Mouse (Mus musculus) liver, embryonic 16.5 days (tissue): ENCODE data around the gene Cxcl5. TPM values are rescaled to one million over a fixed set of nuclear protein-coding genes. Genes with fewer than 3 reads are reported as not detected.
"Not testable (repeated sequence)": the region's sequence is repeated elsewhere in the genome, so short reads cannot be mapped to it uniquely, and the experiment has no call there.

Source experiments
- ATAC-seq: fragments of 200-750 bp; cut with Nextera tagmentation; 2 replicates; pipeline ENCODE4 v1.8.0; 2017; ENCODE audit warnings: low read depth, mild to moderate bottlenecking, moderate number of reproducible peaks, moderate library complexity
- H3K27ac ChIP-seq: fragments of 300-500 bp; sonication (generic); 2 replicates; pipeline ENCODE4 v1.5.1; 2014; ENCODE audit warnings: mild to moderate bottlenecking, low read length
- H3K27me3 ChIP-seq: fragments of 300-500 bp; sonication (generic); 2 replicates; pipeline ENCODE4 v1.6.1; 2014; ENCODE audit warnings: low read depth, low read length, mixed read lengths; ENCODE audit not compliant: control insufficient read depth, insufficient read depth
- H3K36me3 ChIP-seq: fragments of 300-500 bp; sonication (generic); 2 replicates; pipeline ENCODE4 v1.6.1; 2014; ENCODE audit warnings: mild to moderate bottlenecking; ENCODE audit not compliant: control insufficient read depth, insufficient read depth
- H3K4me1 ChIP-seq: fragments of 300-500 bp; sonication (generic); 2 replicates; pipeline ENCODE4 v1.6.1; 2014; ENCODE audit warnings: low read depth, low read length, mixed read lengths; ENCODE audit not compliant: control insufficient read depth
- H3K4me2 ChIP-seq: fragments of 300-500 bp; sonication (generic); 2 replicates; pipeline ENCODE4 v1.6.1; 2014; ENCODE audit warnings: low read depth, low read length, mixed read lengths
- H3K4me3 ChIP-seq: fragments of 300-500 bp; sonication (generic); 2 replicates; pipeline ENCODE4 v1.5.1; 2014; ENCODE audit warnings: low read depth, mild to moderate bottlenecking, low read length
- H3K9ac ChIP-seq: fragments of 300-500 bp; sonication (generic); 2 replicates; pipeline ENCODE4 v1.6.1; 2014; ENCODE audit warnings: low read depth, low read length
- H3K9me3 ChIP-seq: fragments of 300-500 bp; sonication (generic); replicated peaks from 2 replicates; pipeline ENCODE4 v1.6.1; 2016; ENCODE audit warnings: low read length; ENCODE audit not compliant: control insufficient read depth
- WGBS: fragments of 180-500 bp; shearing (Covaris S2); extraction: QIAGEN DNeasy Blood & Tissue Kit; methylation state at CpG from one replicate; pipeline ENCODE4 v1.1.7; 2014; ENCODE audit not compliant: insufficient replicate concordance; 5-methylcytosine and 5-hydroxymethylcytosine counted together
- microRNA-seq: library from miRNA; unstranded; fragments of <30 nt; microRNA quantifications from one replicate; pipeline ENCODE4, GENCODE M21; 2016
- polyA plus RNA-seq: library from polyadenylated mRNA; unstranded; fragments of >200 nt; fragmentation: Nextera tagmentation; extraction: Ambion mirVana; gene quantifications from 2 replicates; pipeline ENCODE4 v1.2.1, GENCODE M21; 2015

Gene Cxcl5
- polyA plus RNA-seq, 1 experiment from 2014 or later = 0.60 TPM

GRCm38 (mm10) chr5:90795392-90795791 is 36.2 kb downstream of the Cxcl5 start:
- not testable (repeated sequence) for H3K27ac ChIP-seq, H3K9me3 ChIP-seq, H3K4me3 ChIP-seq, ATAC-seq, H3K4me1 ChIP-seq, H3K4me2 ChIP-seq, H3K36me3 ChIP-seq, H3K9ac ChIP-seq, H3K27me3 ChIP-seq
- WGBS = 48% methylated on average over 2 of the region's 2 CpGs

- H3K27ac ChIP-seq = no peak overlapping the region
- H3K36me3 ChIP-seq = no peaks in the 10 kb centered on the region
- no peaks in the 10 kb centered on the region for H3K27me3 ChIP-seq
- no peaks in the 10 kb centered on the region for H3K4me1 ChIP-seq
- H3K9ac ChIP-seq = no peak overlapping the region
- ATAC-seq = no peak
- H3K4me3 ChIP-seq = no peak overlapping the region
- no peaks in the 10 kb centered on the region for H3K9me3 ChIP-seq
- no peak overlapping the region for H3K4me2 ChIP-seq
These were observed 45.4 kb downstream of the Cxcl5 start for GRCm38 (mm10) chr5:90804574-90804973.

- H3K9ac ChIP-seq = no peak overlapping the region
- no peaks in the 10 kb centered on the region for H3K4me1 ChIP-seq
- H3K9me3 ChIP-seq = no peaks in the 10 kb centered on the region
- no peak overlapping the region for H3K4me3 ChIP-seq
- ATAC-seq = no peak
- no peaks in the 10 kb centered on the region for H3K27me3 ChIP-seq
- no peak overlapping the region for H3K4me2 ChIP-seq
- no peak overlapping the region for H3K27ac ChIP-seq
- no peaks in the 10 kb centered on the region for H3K36me3 ChIP-seq
These were observed 46.9 kb downstream of the Cxcl5 start for GRCm38 (mm10) chr5:90806050-90806449.

- Histone ChIP-seq H3K4me3 (no peak overlapping the region), H3K27ac (no peak overlapping the region), H3K9ac (no peak overlapping the region), H3K9me3 (no peaks in the 10 kb centered on the region), H3K4me2 (no peak overlapping the region), H3K36me3 (no peaks in the 10 kb centered on the region), H3K4me1 (no peaks in the 10 kb centered on the region), H3K27me3 (no peaks in the 10 kb centered on the region)
- 53% methylated on average over 3 of the region's 3 CpGs for WGBS
- no peak for ATAC-seq
These were observed 48.2 kb downstream of the Cxcl5 start for GRCm38 (mm10) chr5:90807176-90807950.

Small RNA genes lying within 50 kb of the gene (microRNA-seq; reads per million reads assigned to microRNA genes)
- gene Gm24322 = not detected

Other genes starting within 250 kb of the Cxcl5 start
- 34.3 and 34.6 TPM in 2 replicates for gene Afm, start 240.4 kb upstream of the Cxcl5 start, polyA plus RNA-seq
- 1.5 and 1.8 TPM in 2 replicates for gene 5830473C10Rik, start 198.3 kb upstream of the Cxcl5 start, polyA plus RNA-seq
- gene Rassf6, start 118.7 kb upstream of the Cxcl5 start, polyA plus RNA-seq = 5.8 and 6.7 TPM in 2 replicates
- 133 and 149 TPM in 2 replicates for gene Ppbp, start 9.2 kb downstream of the Cxcl5 start, polyA plus RNA-seq
- 272 and 275 TPM in 2 replicates for gene Pf4, start 13.1 kb downstream of the Cxcl5 start, polyA plus RNA-seq
- gene Cxcl3, start 26.7 kb downstream of the Cxcl5 start, polyA plus RNA-seq = not detected in 2 replicates
- not detected in 2 replicates for gene Cxcl15, start 35.2 kb downstream of the Cxcl5 start, polyA plus RNA-seq
- gene Cxcl1, start 131.9 kb downstream of the Cxcl5 start, polyA plus RNA-seq = 1.4 and 1.5 TPM in 2 replicates
- not detected in 2 replicates for gene Cxcl2, start 144.5 kb downstream of the Cxcl5 start, polyA plus RNA-seq
- 4.8 and 5.8 TPM in 2 replicates for gene Mthfd2l, start 171.8 kb downstream of the Cxcl5 start, polyA plus RNA-seq